Mouse (Mus musculus) inflammation-experienced regulatory T-cells, adult 6 months (primary cell): ENCODE measurements around the gene Dtnb. TPM values are rescaled to one million over a fixed set of nuclear protein-coding genes. Genes with fewer than 3 reads are reported as not detected.
A peak's percentile ranks its signal among the peaks of the same experiment; 100 is the strongest.

Source experiments
- ATAC-seq: one replicate; pipeline ENCODE4 v1.8.0; 2017
- polyA plus RNA-seq, 3 experiments: library from polyadenylated mRNA; unstranded; fragments of 100-300 nt; shearing (Covaris generic); gene quantifications; one replicate each; pipeline ENCODE4 v1.2.1; 2017

Gene Dtnb
- polyA plus RNA-seq, 3 experiments from 2014 or later, result 16.7 to 34.2 (median 33.7) TPM

- ATAC-seq, result peak; percentile 56
These were observed 608 bp downstream of the Dtnb start for GRCm38 (mm10) chr12:3572581-3573397.

- no peak for ATAC-seq
These were observed 1.2 kb downstream of the Dtnb start for GRCm38 (mm10) chr12:3573410-3573809.

- no peak for ATAC-seq
These were observed 2.5 kb downstream of the Dtnb start for GRCm38 (mm10) chr12:3574670-3575069.

GRCm38 (mm10) chr12:3579958-3580530 lies 7.9 kb downstream of the Dtnb start:
- peak; percentile 70 for ATAC-seq

- ATAC-seq, result no peak
These were observed 10.4 kb downstream of the Dtnb start for GRCm38 (mm10) chr12:3582604-3583003.

GRCm38 (mm10) chr12:3585525-3585924 lies 13.3 kb downstream of the Dtnb start:
- ATAC-seq, result no peak

- no peak for ATAC-seq
These were observed 14.8 kb downstream of the Dtnb start for GRCm38 (mm10) chr12:3587010-3587409.

- no peak for ATAC-seq
These were observed 17.9 kb downstream of the Dtnb start for GRCm38 (mm10) chr12:3590039-3590438.

- ATAC-seq, result no peak
These were observed 19.4 kb downstream of the Dtnb start for GRCm38 (mm10) chr12:3591595-3591994.

- ATAC-seq, result no peak
These were observed 30.6 kb downstream of the Dtnb start for GRCm38 (mm10) chr12:3602786-3603185.

GRCm38 (mm10) chr12:3606202-3606601 lies 34.0 kb downstream of the Dtnb start:
- ATAC-seq, result no peak

- no peak for ATAC-seq
These were observed 37.6 kb downstream of the Dtnb start for GRCm38 (mm10) chr12:3609747-3610146.

- no peak for ATAC-seq
These were observed 39.7 kb downstream of the Dtnb start for GRCm38 (mm10) chr12:3611871-3612270.

- ATAC-seq, result no peak
These were observed 42.9 kb downstream of the Dtnb start for GRCm38 (mm10) chr12:3615041-3615440.

GRCm38 (mm10) chr12:3618144-3619020 lies 46.2 kb downstream of the Dtnb start:
- ATAC-seq, result no peak

GRCm38 (mm10) chr12:3619021-3619367 lies 46.8 kb downstream of the Dtnb start:
- no peak for ATAC-seq

GRCm38 (mm10) chr12:3626880-3627279 lies 54.7 kb downstream of the Dtnb start:
- no peak for ATAC-seq

GRCm38 (mm10) chr12:3641931-3642330 lies 69.8 kb downstream of the Dtnb start:
- ATAC-seq, result peak; percentile 48

- ATAC-seq, result no peak
These were observed 84.6 kb downstream of the Dtnb start for GRCm38 (mm10) chr12:3656799-3657198.

- no peak for ATAC-seq
These were observed 85.1 kb downstream of the Dtnb start for GRCm38 (mm10) chr12:3657234-3657633.

GRCm38 (mm10) chr12:3657786-3658185 lies 85.6 kb downstream of the Dtnb start:
- no peak for ATAC-seq

- ATAC-seq, result no peak
These were observed 87.6 kb downstream of the Dtnb start for GRCm38 (mm10) chr12:3659554-3660311.
